In the genomic region with DNA sequence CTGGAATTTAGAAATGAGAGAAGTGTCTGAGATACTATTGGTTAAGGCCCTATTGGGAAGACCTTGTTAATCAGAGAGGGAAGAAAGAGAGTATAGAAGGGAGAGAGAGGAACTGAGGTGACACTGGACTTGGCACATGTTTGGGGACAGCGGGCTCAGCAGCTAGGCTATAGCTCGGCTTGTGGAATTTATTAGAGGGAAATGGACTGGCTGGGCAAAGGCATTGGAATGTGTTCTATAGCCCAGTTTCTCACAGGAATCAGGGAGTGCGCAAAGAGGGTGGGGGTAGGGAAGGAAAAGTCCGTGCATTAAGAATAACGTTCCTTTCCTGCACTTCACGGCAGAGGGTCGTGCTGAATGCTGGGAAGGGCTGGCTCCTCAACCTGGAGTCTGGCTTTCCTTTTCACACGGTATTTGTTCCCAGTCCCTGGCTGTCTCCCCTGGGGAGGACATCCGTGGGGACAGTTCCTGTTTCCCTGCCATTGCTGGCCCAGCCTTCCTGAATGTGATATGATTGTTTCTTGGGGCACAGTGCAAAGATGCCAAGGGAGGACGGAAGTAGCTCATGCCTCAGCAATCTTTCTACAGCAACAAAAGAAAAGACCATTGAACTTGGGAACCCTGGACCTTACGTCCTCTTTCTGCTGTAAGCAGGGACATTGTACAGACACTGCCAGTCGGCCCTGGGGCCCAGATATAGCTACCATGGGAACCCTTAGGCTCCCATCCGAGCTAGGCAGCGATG, we compare ENCODE assay signal across 13 mouse cellular contexts. TPM values are rescaled to one million over a fixed set of nuclear protein-coding genes. Genes with fewer than 3 reads are reported as not detected.
DNase-seq lines count a peak whose midpoint lies in the region; ATAC-seq and TF ChIP-seq lines count a peak whose summit lies in the region.
"Had no signal": no experiment of that assay in that cellular context is flagged by ENCODE, and none has a peak within 500 bp of the region (broad histone marks: within the 10 kb centered on the region; RNA-seq: fewer than 3 reads in every experiment).

No protein-coding gene starts in this region.

- H3K27ac ChIP-seq in intestine, embryonic 16.5 days (ENCODE audit: low read length): peak overlapping the region; percentile 45; the same call in 1 of the 2 replicates
- peak overlapping the region; percentile 59 for H3K27ac ChIP-seq in lung, postnatal 0 days (ENCODE audit: low read length)

- WGBS in intestine, embryonic 16.5 days: 31% methylated on average over 14 of the region's 14 CpGs
- 19% methylated on average over 14 of the region's 14 CpGs for WGBS in lung, postnatal 0 days

- H3K9ac ChIP-seq in intestine, embryonic 16.5 days (ENCODE audit: low read depth, low read length): peak overlapping the region; percentile 14; the same call in 1 of the 2 replicates
- H3K9ac ChIP-seq in lung, postnatal 0 days (replicated peaks; ENCODE audit: low read depth): no peak overlapping the region

- no peaks in the 10 kb centered on the region for H3K36me3 ChIP-seq in intestine, embryonic 16.5 days (ENCODE audit: control insufficient read depth, insufficient read depth, low read length)
- H3K36me3 ChIP-seq in lung, postnatal 0 days (ENCODE audit: insufficient read depth, low read length): no peaks in the 10 kb centered on the region

- TF ChIP-seq CTCF in lung, postnatal 0 days (IDR thresholded peaks at IDR 0.05): no peak

- H3K4me2 ChIP-seq in intestine, embryonic 16.5 days (ENCODE audit: low read depth, low read length): peak overlapping the region; percentile 35
- peak overlapping the region; percentile 11; the same call in 1 of the 2 replicates for H3K4me2 ChIP-seq in lung, postnatal 0 days (replicated peaks; ENCODE audit: low read depth, low read length)

- peaks cover 8% of the 10 kb centered on the region; the same call in 1 of the 2 replicates for H3K4me1 ChIP-seq in intestine, embryonic 16.5 days (ENCODE audit: control insufficient read depth, insufficient read depth, low read length)
- 0 out of 2 replicates have a peak, but pooled peaks cover 4% of the 10 kb centered on the region for H3K4me1 ChIP-seq in lung, postnatal 0 days (ENCODE audit: insufficient read depth, low read depth, low read length)

- H3K27me3 ChIP-seq in intestine, embryonic 16.5 days (replicated peaks; ENCODE audit: control insufficient read depth, insufficient read depth, low read length): no peaks in the 10 kb centered on the region
- H3K27me3 ChIP-seq in lung, postnatal 0 days (replicated peaks; ENCODE audit: insufficient read depth, low read length): no peaks in the 10 kb centered on the region

- peak; percentile 89 for TF ChIP-seq EP300 in lung, postnatal 0 days (IDR thresholded peaks at IDR 0.05)

- H3K9me3 ChIP-seq in intestine, embryonic 16.5 days (ENCODE audit: control insufficient read depth, low read length): no peaks in the 10 kb centered on the region
- H3K9me3 ChIP-seq in lung, postnatal 0 days (ENCODE audit: low read length): no peaks in the 10 kb centered on the region

- ATAC-seq in intestine, embryonic 16.5 days: peak; percentile 73
- peak; percentile 92 for ATAC-seq in lung, postnatal 0 days
- ATAC-seq: midbrain, embryonic 16.5 days had no signal

- H3K4me3 ChIP-seq in intestine, embryonic 16.5 days (ENCODE audit: low read length): no peak overlapping the region
- H3K4me3 ChIP-seq in lung, postnatal 0 days (ENCODE audit: low read depth, low read length): no peak overlapping the region

- peak; percentile 3 for DNase-seq in adrenal gland, adult 2 months
- no peak for DNase-seq in adrenal gland, postnatal 25 days
- DNase-seq in forelimb bud, embryonic 11.5 days (ENCODE audit: low read depth, low spot score): peak; percentile 14
- peak; percentile 60 for DNase-seq in lung, postnatal 0 days (ENCODE audit: low spot score)
- DNase-seq in cerebellum, adult 18-20 months: no peak
- DNase-seq in embryo, embryonic 10.5 days (ENCODE audit: low spot score): no peak
- DNase-seq in spleen, postnatal 10 days (ENCODE audit: low spot score in 2 of 2): no peak
- DNase-seq: cerebellum, adult 11 months; retina, postnatal 1 day had no signal

RNA-seq across cellular contexts. Expression of a gene that starts 27.8 kb away (rescaled TPM):
- not detected for total RNA-seq in adrenal gland, adult 2 months (2021)
- not detected in 2 replicates for polyA plus RNA-seq in adrenal gland, adult 2 months (2012; rRNA removed)
- not detected in 2 replicates for total RNA-seq in adrenal gland, postnatal 25 days (2021)
- polyA plus RNA-seq in intestine, embryonic 16.5 days (2015; fragmentation: Nextera tagmentation; extraction: Ambion mirVana): 0.04 TPM in 1 of 2 replicates, not detected in the other
- polyA plus RNA-seq in lung, postnatal 0 days (2015; fragmentation: Nextera tagmentation; extraction: Ambion mirVana): not detected in 2 replicates
- total RNA-seq: left cerebral cortex, adult 18-20 months had no signal
- polyA plus RNA-seq: urinary bladder, adult 2 months had no signal

RNA-seq across cellular contexts. Expression of a gene that starts 48.5 kb away (rescaled TPM):
- total RNA-seq in adrenal gland, adult 2 months (2021): 10 to 100 TPM; 27.9 to 34.4 TPM
- 8.6 and 10.7 TPM in 2 replicates for polyA plus RNA-seq in adrenal gland, adult 2 months (2012; rRNA removed)
- 25.6 and 35.8 TPM in 2 replicates for total RNA-seq in adrenal gland, postnatal 25 days (2021)
- 93.4 and 103 TPM in 2 replicates for polyA plus RNA-seq in intestine, embryonic 16.5 days (2015; fragmentation: Nextera tagmentation; extraction: Ambion mirVana)
- 20.9 and 26.4 TPM in 2 replicates for polyA plus RNA-seq in lung, postnatal 0 days (2015; fragmentation: Nextera tagmentation; extraction: Ambion mirVana)

RNA-seq across cellular contexts. Expression of a gene that starts 49.2 kb away (rescaled TPM):
- total RNA-seq in adrenal gland, adult 2 months (2021): 1 to 10 TPM; 1.7 to 2.1 TPM
- polyA plus RNA-seq in adrenal gland, adult 2 months (2012; rRNA removed): 1.4 and 1.6 TPM in 2 replicates
- total RNA-seq in adrenal gland, postnatal 25 days (2021): 1.2 TPM in 2 replicates
- polyA plus RNA-seq in intestine, embryonic 16.5 days (2015; fragmentation: Nextera tagmentation; extraction: Ambion mirVana): 12.5 and 13.6 TPM in 2 replicates
- polyA plus RNA-seq in lung, postnatal 0 days (2015; fragmentation: Nextera tagmentation; extraction: Ambion mirVana): 48.3 and 57.0 TPM in 2 replicates

Comparison
In these comparisons a context has a peak if more than half of its experiments do, and no peak if none do; other contexts are left out.
1. DNase-seq: peak in adrenal gland, adult 2 months (single experiment), forelimb bud, embryonic 11.5 days (single experiment) and lung, postnatal 0 days (single experiment); none in adrenal gland, postnatal 25 days (single experiment), cerebellum, adult 18-20 months (0 of 2), embryo, embryonic 10.5 days (single experiment) and spleen, postnatal 10 days (0 of 2).